Mouse (Mus musculus) cortical plate, adult 2 months (tissue): ENCODE data around the gene Tmem208.

Source experiments
- CTCF ChIP-seq: fragments of 200-500 bp; IDR thresholded peaks from 2 replicates; pipeline ENCODE4 v1.5.1; 2011; ENCODE audit warnings: mild to moderate bottlenecking, control low read depth, low read length; ENCODE audit not compliant: insufficient read depth; ENCODE audit errors: extremely low read depth
- POLR2A ChIP-seq: fragments of 200-500 bp; IDR thresholded peaks from 2 replicates; pipeline ENCODE4 v1.6.1; 2011; ENCODE audit warnings: mild to moderate bottlenecking, low read length, control low read depth; ENCODE audit not compliant: insufficient read depth; ENCODE audit errors: extremely low read depth

DNA sequence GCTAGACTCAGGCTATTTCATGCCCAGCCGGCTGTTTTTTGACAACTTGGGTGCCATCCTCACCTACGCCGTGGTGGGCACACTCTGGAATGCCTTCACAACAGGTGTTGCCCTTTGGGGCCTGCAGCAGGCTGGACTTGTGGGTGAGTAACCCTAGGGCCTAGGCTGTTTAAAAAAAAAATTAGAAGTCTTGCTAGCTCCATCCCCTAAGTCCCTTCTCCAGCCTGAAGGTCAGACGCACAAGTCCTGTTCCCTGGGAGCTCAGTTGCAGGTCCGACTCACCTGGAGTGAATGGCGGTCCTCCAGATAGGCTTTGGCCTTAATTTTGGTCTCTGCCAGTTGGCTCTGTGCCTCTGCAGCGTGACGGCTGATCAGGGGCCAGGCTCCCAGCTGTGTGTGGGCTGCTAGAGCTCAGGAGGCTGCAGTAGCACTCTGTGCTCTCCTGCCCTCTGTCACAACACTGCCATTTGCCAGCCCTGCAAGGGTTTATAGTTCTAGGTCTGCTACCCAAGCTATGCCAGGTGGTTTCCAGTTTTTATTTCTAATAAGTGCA lies 27.5 kb downstream of the Tmem208 start:
- TF ChIP-seq CTCF (no peak), POLR2A (no peak)
